Mouse (Mus musculus): Measurements from ENCODE around the gene Prr29.

DNA sequence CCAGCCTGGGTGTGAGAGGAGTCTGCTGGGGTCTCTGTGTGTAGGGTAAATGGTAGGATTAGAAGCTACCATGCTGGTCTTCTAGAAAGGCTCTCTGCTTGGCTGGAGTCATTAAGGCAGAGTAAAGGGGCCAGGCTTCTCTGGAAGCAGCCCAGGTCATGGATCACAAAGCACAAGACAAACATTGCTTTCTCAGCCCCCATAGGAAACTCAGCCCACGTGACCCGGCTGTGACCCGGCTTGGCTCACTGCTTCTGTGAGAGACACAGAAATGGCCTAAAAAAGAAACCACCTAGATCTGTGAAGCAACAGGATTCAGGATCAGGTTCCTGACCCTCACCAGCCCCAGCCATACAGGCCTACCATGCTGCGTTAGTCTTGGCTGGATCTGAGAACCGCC, 40.4 kb upstream of the Prr29 start:
- TF ChIP-seq CTCF (IDR thresholded peaks at IDR 0.05; ENCODE audit: control insufficient read depth, insufficient read depth, insufficient read length) (no peak), CEBPB (IDR thresholded peaks at IDR 0.05; ENCODE audit: low read depth) (no peak), MYOG (IDR thresholded peaks at IDR 0.05; ENCODE audit: control insufficient read depth, extremely low read depth, insufficient read length) (no peak), FOSL1 (IDR thresholded peaks at IDR 0.05; ENCODE audit: insufficient read depth, low read length, poor library complexity, severe bottlenecking) (no peak)
